Mouse (Mus musculus) CH12.LX (cell line): Measurements from ENCODE around the gene Cachd1.

Source experiments
- BHLHE40 ChIP-seq: IDR thresholded peaks from 2 replicates; pipeline ENCODE4 v1.6.1; 2011; ENCODE audit warnings: mild to moderate bottlenecking, low read depth, low read length, improper control_type of control experiment
- CTCF ChIP-seq, 2 experiments: IDR thresholded peaks in 1 of 2; conservative IDR thresholded peaks in 1 of 2; 2 replicates each; pipeline ENCODE4 v1.5.1; 2011 to 2012; ENCODE audit warnings: low read depth in 2 of 2, low read length in 2 of 2, improper control_type of control experiment in 1 of 2, inconsistent platforms in 1 of 2, mild to moderate bottlenecking in 1 of 2, moderate library complexity in 1 of 2
- EP300 ChIP-seq: IDR thresholded peaks from 2 replicates; pipeline ENCODE4 v1.6.1; 2011; ENCODE audit warnings: low read length, improper control_type of control experiment
- HCFC1 ChIP-seq: IDR thresholded peaks from 2 replicates; pipeline ENCODE4 v1.6.1; 2012; ENCODE audit warnings: low read depth, mild to moderate bottlenecking, inconsistent platforms, low read length, improper control_type of control experiment
- IRF4 ChIP-seq: IDR thresholded peaks from 2 replicates; pipeline ENCODE4 v1.6.1; 2014; ENCODE audit warnings: low read depth, mild to moderate bottlenecking, inconsistent platforms, low read length, improper control_type of control experiment
- JUND ChIP-seq: conservative IDR thresholded peaks from 2 replicates; pipeline ENCODE4 v1.6.1; 2011; ENCODE audit warnings: low read depth, low read length, improper control_type of control experiment
- MAZ ChIP-seq: IDR thresholded peaks from 2 replicates; pipeline ENCODE4 v1.6.1; 2012; ENCODE audit warnings: low read depth, mild to moderate bottlenecking, inconsistent platforms, low read length, improper control_type of control experiment, moderate library complexity
- POLR2A ChIP-seq: IDR thresholded peaks from 2 replicates; pipeline ENCODE4 v1.6.1; 2011; ENCODE audit warnings: low read depth, mild to moderate bottlenecking, improper control_type of control experiment, low read length
- POLR2AphosphoS2 ChIP-seq: IDR thresholded peaks from 2 replicates; pipeline ENCODE4 v1.6.1; 2011; ENCODE audit warnings: low read depth, low read length, improper control_type of control experiment
- SIN3A ChIP-seq: IDR thresholded peaks from 2 replicates; pipeline ENCODE4 v1.6.1; 2012; ENCODE audit warnings: low read length, improper control_type of control experiment, inconsistent platforms
- TCF12 ChIP-seq: IDR thresholded peaks from 2 replicates; pipeline ENCODE4 v1.6.1; 2014; ENCODE audit warnings: low read depth, mild to moderate bottlenecking, inconsistent platforms, low read length, improper control_type of control experiment
- USF2 ChIP-seq: conservative IDR thresholded peaks from 2 replicates; pipeline ENCODE4 v1.6.1; 2011; ENCODE audit warnings: low read depth, low read length, improper control_type of control experiment
- ZNF384 ChIP-seq: IDR thresholded peaks from 2 replicates; pipeline ENCODE4 v1.6.1; 2012; ENCODE audit warnings: low read depth, low read length, improper control_type of control experiment, inconsistent platforms

- TF ChIP-seq ZNF384 (no peak), CTCF (conservative IDR thresholded peaks at IDR 0.05 in 1 of 2, IDR thresholded peaks at IDR 0.05 in 1 of 2; ENCODE audit: low read depth in 2 of 2, low read length in 2 of 2) (no peak), POLR2A (no peak), SIN3A (no peak), POLR2AphosphoS2 (no peak), JUND (no peak), IRF4 (no peak), EP300 (no peak), BHLHE40 (peak; percentile 21; the same call in 1 of the 2 replicates), MAZ (no peak), HCFC1 (no peak), USF2 (no peak), TCF12 (no peak)
Measured at GRCm38 (mm10) chr4:100945171-100945899, 168.9 kb downstream of the Cachd1 start.
